Mouse (Mus musculus): ENCODE results near the gene Rptor. TPM values are rescaled to one million over a fixed set of nuclear protein-coding genes. Genes with fewer than 3 reads are reported as not detected.
A peak's percentile ranks its signal among the peaks of the same experiment; 100 is the strongest.

Rptor gene
- total and polyA plus RNA-seq, 2 experiments, result 11.2 to 18.4 TPM

DNA sequence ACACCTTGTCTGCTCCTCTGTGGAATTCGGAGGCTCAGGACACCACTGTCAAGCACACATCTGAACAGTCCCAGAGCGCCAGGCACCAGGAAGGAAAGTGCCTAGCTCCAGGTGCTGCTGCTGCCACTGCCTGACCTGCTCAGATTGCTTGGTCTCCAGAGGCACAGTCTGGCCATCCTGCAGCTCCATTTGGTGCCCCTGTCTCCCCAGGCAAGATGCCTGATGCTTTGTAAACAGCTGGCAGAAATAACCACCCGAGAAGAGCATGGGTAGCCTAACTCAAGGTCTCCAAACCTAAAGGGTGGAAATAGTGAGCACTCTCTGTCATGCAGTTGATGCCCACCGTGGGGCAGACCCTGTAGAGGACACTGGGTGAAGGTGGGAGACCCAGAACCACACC is 311.7 kb downstream of the Rptor start:
- 14% methylated on average over 4 of the region's 4 CpGs for WGBS
- Histone ChIP-seq H3K9ac (ENCODE audit: low read depth, low read length) (peak overlapping the region; percentile 94), H3K27me3 (ENCODE audit: control insufficient read depth, insufficient read depth, low read length) (no peaks in the 10 kb centered on the region), H3K79me2 (ENCODE audit: control insufficient read depth, insufficient read depth, low read length) (no peaks in the 10 kb centered on the region), H3K4me3 (ENCODE audit: insufficient read depth, low read depth, low read length) (peak overlapping the region; percentile 91), H3K27ac (replicated peaks; ENCODE audit: insufficient read depth, low read depth, low read length) (no peak overlapping the region), H3K4me1 (ENCODE audit: control insufficient read depth, insufficient read depth, low read length) (peaks cover 19% of the 10 kb centered on the region; the same call in 1 of the 2 replicates), H3K36me3 (ENCODE audit: control insufficient read depth, insufficient read depth, low read length) (no peaks in the 10 kb centered on the region)
- DNase-seq (ENCODE audit: extremely low read depth, low read depth, low spot score), result no peak
- no peak for TF ChIP-seq POLR2A (IDR thresholded peaks at IDR 0.05; ENCODE audit: extremely low read depth, insufficient read depth, low read length)
- TF ChIP-seq CTCF (IDR thresholded peaks at IDR 0.05; ENCODE audit: low read depth, low read length), result no peak

DNA sequence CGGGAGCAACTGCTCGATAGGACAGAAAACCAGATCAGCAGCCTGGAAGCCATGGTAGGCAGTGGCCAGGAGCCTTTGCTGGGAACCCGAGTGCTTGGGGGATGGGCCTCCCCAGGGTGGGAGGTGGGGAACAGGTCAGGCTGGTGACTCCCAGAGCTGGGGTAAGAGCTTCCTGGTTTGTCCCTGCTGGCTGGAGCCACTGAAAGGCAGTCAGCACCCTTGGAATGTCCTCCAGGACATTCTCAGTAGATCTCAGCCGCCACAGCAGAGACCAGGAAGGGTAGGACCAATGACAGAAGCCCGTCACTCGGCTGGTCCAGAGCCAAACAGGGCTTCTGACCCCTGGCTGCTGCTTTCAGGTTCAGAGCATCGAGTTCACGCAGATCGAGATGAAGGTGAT is 313.0 kb downstream of the Rptor start:
- H3K79me2 ChIP-seq (ENCODE audit: control insufficient read depth, insufficient read depth, low read length), result no peaks in the 10 kb centered on the region
- WGBS, result 72% methylated on average over 9 of the region's 9 CpGs
- no peak for DNase-seq (ENCODE audit: extremely low read depth, low read depth, low spot score)
- no peak overlapping the region for H3K9ac ChIP-seq (ENCODE audit: low read depth, low read length)
- H3K4me3 ChIP-seq (ENCODE audit: insufficient read depth, low read depth, low read length), result no peak overlapping the region
- no peaks in the 10 kb centered on the region for H3K27me3 ChIP-seq (ENCODE audit: control insufficient read depth, insufficient read depth, low read length)
- TF ChIP-seq CTCF (IDR thresholded peaks at IDR 0.05; ENCODE audit: low read depth, low read length), result no peak
- no peak for TF ChIP-seq POLR2A (IDR thresholded peaks at IDR 0.05; ENCODE audit: extremely low read depth, insufficient read depth, low read length)
- H3K4me1 ChIP-seq (ENCODE audit: control insufficient read depth, insufficient read depth, low read length), result peaks cover 19% of the 10 kb centered on the region; the same call in 1 of the 2 replicates
- no peak overlapping the region for H3K27ac ChIP-seq (replicated peaks; ENCODE audit: insufficient read depth, low read depth, low read length)
- no peaks in the 10 kb centered on the region for H3K36me3 ChIP-seq (ENCODE audit: control insufficient read depth, insufficient read depth, low read length)

GRCm38 (mm10) chr11:119916102-119916790 is 313.5 kb downstream of the Rptor start:
- TF ChIP-seq CTCF (IDR thresholded peaks at IDR 0.05; ENCODE audit: low read depth, low read length), result no peak
- TF ChIP-seq POLR2A (IDR thresholded peaks at IDR 0.05; ENCODE audit: extremely low read depth, insufficient read depth, low read length), result no peak
- Histone ChIP-seq H3K36me3 (ENCODE audit: control insufficient read depth, insufficient read depth, low read length) (no peaks in the 10 kb centered on the region), H3K27ac (replicated peaks; ENCODE audit: insufficient read depth, low read depth, low read length) (0 out of 2 replicates have a peak overlapping the region, but pooled peaks have one; percentile 4), H3K4me3 (ENCODE audit: insufficient read depth, low read depth, low read length) (no peak overlapping the region; the same call in 1 of the 2 replicates), H3K27me3 (ENCODE audit: control insufficient read depth, insufficient read depth, low read length) (no peaks in the 10 kb centered on the region), H3K79me2 (ENCODE audit: control insufficient read depth, insufficient read depth, low read length) (no peaks in the 10 kb centered on the region), H3K9ac (ENCODE audit: low read depth, low read length) (no peak overlapping the region), H3K4me1 (ENCODE audit: control insufficient read depth, insufficient read depth, low read length) (peaks cover 19% of the 10 kb centered on the region; the same call in 1 of the 2 replicates)
- peak; percentile 61 for DNase-seq (ENCODE audit: extremely low read depth, low read depth, low spot score)
- WGBS, result 33% methylated on average over 15 of the region's 15 CpGs

DNA sequence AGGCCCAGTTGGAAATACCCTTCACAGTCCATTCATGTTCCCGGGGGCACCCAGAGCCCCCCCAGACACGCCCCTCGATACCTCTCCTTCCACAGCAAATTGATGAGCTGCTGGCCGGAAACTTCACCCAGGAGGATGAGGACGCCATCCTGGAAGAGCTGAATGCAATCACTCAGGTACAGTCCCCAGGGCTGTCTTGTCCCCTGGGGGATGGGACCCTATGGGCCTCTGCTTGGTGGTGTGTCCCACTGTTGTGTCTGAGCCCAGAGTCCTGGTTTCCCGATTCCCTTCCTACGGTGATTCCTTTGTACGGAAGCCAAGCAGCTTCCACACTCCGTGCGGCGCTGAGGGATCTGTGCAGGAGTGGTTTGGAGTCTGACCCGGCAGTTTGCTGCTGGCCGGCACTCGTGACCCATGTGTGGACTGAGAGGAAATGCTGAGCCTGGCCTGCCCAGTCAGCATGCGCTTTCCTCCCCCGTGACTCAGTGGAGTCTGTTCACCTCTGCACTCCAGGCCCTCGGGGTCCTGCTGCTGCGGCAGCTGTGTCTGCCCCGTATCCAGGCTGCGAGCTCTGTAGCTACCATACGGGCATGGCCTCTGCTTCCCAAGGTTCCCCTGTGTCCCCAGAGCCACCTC is 314.2 kb downstream of the Rptor start:
- Histone ChIP-seq H3K4me1 (ENCODE audit: control insufficient read depth, insufficient read depth, low read length) (peaks cover 19% of the 10 kb centered on the region; the same call in 1 of the 2 replicates), H3K27me3 (ENCODE audit: control insufficient read depth, insufficient read depth, low read length) (no peaks in the 10 kb centered on the region), H3K9ac (ENCODE audit: low read depth, low read length) (no peak overlapping the region), H3K79me2 (ENCODE audit: control insufficient read depth, insufficient read depth, low read length) (no peaks in the 10 kb centered on the region), H3K27ac (replicated peaks; ENCODE audit: insufficient read depth, low read depth, low read length) (0 out of 2 replicates have a peak overlapping the region, but pooled peaks have one; percentile 4), H3K36me3 (ENCODE audit: control insufficient read depth, insufficient read depth, low read length) (no peaks in the 10 kb centered on the region), H3K4me3 (ENCODE audit: insufficient read depth, low read depth, low read length) (no peak overlapping the region)
- 83% methylated on average over 21 of the region's 21 CpGs for WGBS
- TF ChIP-seq CTCF (IDR thresholded peaks at IDR 0.05; ENCODE audit: low read depth, low read length) (no peak), POLR2A (IDR thresholded peaks at IDR 0.05; ENCODE audit: extremely low read depth, insufficient read depth, low read length) (no peak)
- DNase-seq (ENCODE audit: extremely low read depth, low read depth, low spot score), result no peak

DNA sequence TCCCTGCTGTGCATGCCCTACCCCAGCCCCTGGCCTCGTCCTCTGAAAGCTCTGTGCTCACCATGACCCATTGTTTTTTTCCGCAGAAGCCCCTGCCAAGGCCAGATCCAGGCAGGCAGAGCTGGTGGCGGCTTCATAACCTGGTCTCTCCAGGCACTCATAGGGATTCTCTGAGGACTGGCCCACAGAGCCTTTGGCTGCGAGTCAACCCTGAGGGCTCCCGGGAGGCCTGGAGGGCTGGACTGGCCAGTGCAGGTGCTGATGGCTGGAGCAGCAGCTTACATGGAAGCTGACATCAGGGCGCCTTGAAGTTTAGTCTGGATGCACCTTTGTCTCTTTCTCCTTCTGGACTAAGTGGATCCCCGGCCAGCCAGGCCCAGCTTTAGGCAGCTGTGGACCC is 315.8 kb downstream of the Rptor start:
- H3K27me3 ChIP-seq (ENCODE audit: control insufficient read depth, insufficient read depth, low read length), result no peaks in the 10 kb centered on the region
- no peak overlapping the region for H3K27ac ChIP-seq (replicated peaks; ENCODE audit: insufficient read depth, low read depth, low read length)
- H3K4me3 ChIP-seq (ENCODE audit: insufficient read depth, low read depth, low read length), result no peak overlapping the region
- DNase-seq (ENCODE audit: extremely low read depth, low read depth, low spot score), result no peak
- H3K9ac ChIP-seq (ENCODE audit: low read depth, low read length), result no peak overlapping the region
- TF ChIP-seq CTCF (IDR thresholded peaks at IDR 0.05; ENCODE audit: low read depth, low read length) (no peak), POLR2A (IDR thresholded peaks at IDR 0.05; ENCODE audit: extremely low read depth, insufficient read depth, low read length) (no peak)
- peaks cover 19% of the 10 kb centered on the region; the same call in 1 of the 2 replicates for H3K4me1 ChIP-seq (ENCODE audit: control insufficient read depth, insufficient read depth, low read length)
- no peaks in the 10 kb centered on the region for H3K36me3 ChIP-seq (ENCODE audit: control insufficient read depth, insufficient read depth, low read length)
- H3K79me2 ChIP-seq (ENCODE audit: control insufficient read depth, insufficient read depth, low read length), result no peaks in the 10 kb centered on the region
- 89% methylated on average over 7 of the region's 7 CpGs for WGBS

Data from liver, adult 2 months (tissue).